Mouse (Mus musculus) heart, postnatal 0 days (tissue): ENCODE results near the gene Myo9b.

Experiments used
- CTCF ChIP-seq: IDR thresholded peaks from 2 replicates; pipeline ENCODE4 v1.5.1; 2016; ENCODE audit warnings: antibody characterized with exemption, control low read depth, low read depth
- EP300 ChIP-seq: IDR thresholded peaks from 2 replicates; pipeline ENCODE4 v1.6.1; 2016; ENCODE audit warnings: antibody characterized with exemption, low read depth

GRCm38 (mm10) chr8:71374616-71375206 is 102.2 kb downstream of the Myo9b start:
- TF ChIP-seq EP300 (no peak), CTCF (no peak)
